In genomic region chr1:189727346-189727883, GRCm38 (mm10) we compare ENCODE assay signal across 7 mouse cellular contexts. TPM values are rescaled to one million over a fixed set of nuclear protein-coding genes. Genes with fewer than 3 reads are reported as not detected.
A peak's percentile ranks its signal among the peaks of the same experiment; 100 is the strongest.
DNase-seq lines count a peak whose midpoint lies in the region; ATAC-seq and TF ChIP-seq lines count a peak whose summit lies in the region.

No protein-coding gene starts in this region.

- H3K27ac ChIP-seq in embryonic facial prominence, embryonic 14.5 days (replicated peaks; ENCODE audit: low read depth, low read length), result peak overlapping the region; percentile 97
- peak overlapping the region; percentile 98 for H3K27ac ChIP-seq in heart, embryonic 15.5 days
- H3K27ac ChIP-seq in stomach, postnatal 0 days (replicated peaks), result peak overlapping the region; percentile 98

- H3K9me3 ChIP-seq in embryonic facial prominence, embryonic 14.5 days (ENCODE audit: control insufficient read depth, low read length), result no peaks in the 10 kb centered on the region
- no peaks in the 10 kb centered on the region for H3K9me3 ChIP-seq in heart, embryonic 15.5 days (replicated peaks)
- no peaks in the 10 kb centered on the region for H3K9me3 ChIP-seq in stomach, postnatal 0 days (ENCODE audit: control insufficient read depth, low read length)

- intact Hi-C loops in left cerebral cortex, postnatal 25 days (cut with DNase I), result no loop called here

- H3K4me1 ChIP-seq in embryonic facial prominence, embryonic 14.5 days (ENCODE audit: control insufficient read depth, insufficient read depth, low read length), result peaks cover 47% of the 10 kb centered on the region
- peaks cover 39% of the 10 kb centered on the region for H3K4me1 ChIP-seq in heart, embryonic 15.5 days (replicated peaks)
- 0 out of 2 replicates have a peak, but pooled peaks cover 2% of the 10 kb centered on the region for H3K4me1 ChIP-seq in stomach, postnatal 0 days (replicated peaks; ENCODE audit: control insufficient read depth, insufficient read depth)

- H3K4me2 ChIP-seq in embryonic facial prominence, embryonic 14.5 days (ENCODE audit: low read depth, low read length), result peak overlapping the region; percentile 71
- H3K4me2 ChIP-seq in heart, embryonic 15.5 days, result peak overlapping the region; percentile 88
- peak overlapping the region; percentile 93 for H3K4me2 ChIP-seq in stomach, postnatal 0 days (replicated peaks; ENCODE audit: low read depth)

- DNase-seq in adrenal gland, postnatal 10 days, result peak; percentile 78
- DNase-seq in embryonic facial prominence, embryonic 14.5 days (ENCODE audit: low spot score), result peak; percentile 94
- DNase-seq in kidney, postnatal 14 days, result peak; percentile 91
- DNase-seq in stomach, postnatal 0 days (ENCODE audit: low spot score), result peak; percentile 93
- no peak for DNase-seq in left cerebral cortex, postnatal 25 days (ENCODE audit: low spot score in 2 of 2)

- H3K4me3 ChIP-seq in embryonic facial prominence, embryonic 14.5 days (ENCODE audit: low read depth, low read length), result peak overlapping the region; percentile 86
- H3K4me3 ChIP-seq in heart, embryonic 15.5 days, result peak overlapping the region; percentile 82
- peak overlapping the region; percentile 83 for H3K4me3 ChIP-seq in stomach, postnatal 0 days (ENCODE audit: low read depth, low read length)

- WGBS in embryonic facial prominence, embryonic 14.5 days, result 1% methylated on average over 22 of the region's 22 CpGs
- 2% methylated on average over 22 of the region's 22 CpGs for WGBS in heart, embryonic 15.5 days
- WGBS in stomach, postnatal 0 days, result 2% methylated on average over 22 of the region's 22 CpGs

- peak; percentile 62 for ATAC-seq in embryonic facial prominence, embryonic 14.5 days (ENCODE audit: low read depth)
- peak; percentile 66 for ATAC-seq in heart, embryonic 15.5 days (replicated peaks; ENCODE audit: insufficient number of reproducible peaks, insufficient read depth, low FRiP score, low read depth)
- ATAC-seq in megakaryocyte-erythroid progenitor cell, adult 5-6 weeks (replicated peaks; ENCODE audit: low FRiP score, low TSS enrichment, poor library complexity, severe bottlenecking), result peak; percentile 18; the same call in 1 of the 2 replicates
- ATAC-seq in stomach, postnatal 0 days (ENCODE audit: low FRiP score, low TSS enrichment), result peak; percentile 83

- TF ChIP-seq CTCF in stomach, postnatal 0 days (IDR thresholded peaks at IDR 0.05; ENCODE audit: low read depth), result no peak

- peak overlapping the region; percentile 90 for H3K9ac ChIP-seq in embryonic facial prominence, embryonic 14.5 days (ENCODE audit: low read depth, low read length)
- peak overlapping the region; percentile 83 for H3K9ac ChIP-seq in heart, embryonic 15.5 days
- H3K9ac ChIP-seq in stomach, postnatal 0 days (ENCODE audit: low read length), result peak overlapping the region; percentile 88

- H3K27me3 ChIP-seq in embryonic facial prominence, embryonic 14.5 days (replicated peaks; ENCODE audit: control insufficient read depth, insufficient read depth, low read length), result no peaks in the 10 kb centered on the region
- no peaks in the 10 kb centered on the region for H3K27me3 ChIP-seq in heart, embryonic 15.5 days
- H3K27me3 ChIP-seq in stomach, postnatal 0 days (ENCODE audit: control insufficient read depth, insufficient read depth, low read length), result no peaks in the 10 kb centered on the region

- TF ChIP-seq EP300 in stomach, postnatal 0 days (optimal IDR thresholded peaks at IDR 0.05), result no peak

- no peaks in the 10 kb centered on the region for H3K36me3 ChIP-seq in embryonic facial prominence, embryonic 14.5 days (ENCODE audit: control insufficient read depth, insufficient read depth, low read length)
- no peaks in the 10 kb centered on the region for H3K36me3 ChIP-seq in heart, embryonic 15.5 days
- no peaks in the 10 kb centered on the region for H3K36me3 ChIP-seq in stomach, postnatal 0 days (ENCODE audit: control insufficient read depth, insufficient read depth, low read length)

RNA-seq across cellular contexts. Expression of gene Ptpn14, which starts 0.7 kb away (rescaled TPM):
- 10 to 100 TPM; 24.1 to 27.7 TPM for total RNA-seq in adrenal gland, postnatal 10 days (2021)
- polyA plus RNA-seq in embryonic facial prominence, embryonic 14.5 days (2014; fragmentation: Nextera tagmentation; extraction: Ambion mirVana), result 12.3 and 12.5 TPM in 2 replicates
- 7.0 and 10.2 TPM in 2 replicates for polyA plus RNA-seq in heart, embryonic 15.5 days (2015; fragmentation: Nextera tagmentation; extraction: Ambion mirVana)
- 9.0 and 16.3 TPM in 2 replicates for total RNA-seq in megakaryocyte-erythroid progenitor cell, adult 5-6 weeks (2014; fragmentation: Nextera tagmentation)
- 5.3 and 7.2 TPM in 2 replicates for total RNA-seq in megakaryocyte-erythroid progenitor cell, adult 5-6 weeks (2017)
- 4.5 and 5.3 TPM in 2 replicates for polyA plus RNA-seq in stomach, postnatal 0 days (2015; fragmentation: Nextera tagmentation; extraction: Ambion mirVana)
- 10 to 100 TPM; 10.6 to 12.7 TPM for total RNA-seq in left cerebral cortex, postnatal 25 days (2021)

RNA-seq across cellular contexts. Expression of gene Cenpf, which starts 39.5 kb away (rescaled TPM):
- total RNA-seq in adrenal gland, postnatal 10 days (2021), result 10 to 100 TPM; 12.0 to 16.0 TPM
- polyA plus RNA-seq in embryonic facial prominence, embryonic 14.5 days (2014; fragmentation: Nextera tagmentation; extraction: Ambion mirVana), result 54.4 and 62.8 TPM in 2 replicates
- 62.2 and 71.2 TPM in 2 replicates for polyA plus RNA-seq in heart, embryonic 15.5 days (2015; fragmentation: Nextera tagmentation; extraction: Ambion mirVana)
- total RNA-seq in megakaryocyte-erythroid progenitor cell, adult 5-6 weeks (2014; fragmentation: Nextera tagmentation), result 29.4 and 51.5 TPM in 2 replicates
- total RNA-seq in megakaryocyte-erythroid progenitor cell, adult 5-6 weeks (2017), result 31.2 and 36.0 TPM in 2 replicates
- polyA plus RNA-seq in stomach, postnatal 0 days (2015; fragmentation: Nextera tagmentation; extraction: Ambion mirVana), result 16.5 and 21.7 TPM in 2 replicates
- under 1 TPM; 0.48 to 0.53 TPM for total RNA-seq in left cerebral cortex, postnatal 25 days (2021)

Comparison
In these comparisons a context has a peak if more than half of its experiments do, and no peak if none do; other contexts are left out.
1. DNase-seq: peak in adrenal gland, postnatal 10 days (single experiment), embryonic facial prominence, embryonic 14.5 days (single experiment), kidney, postnatal 14 days (single experiment) and stomach, postnatal 0 days (single experiment); none in left cerebral cortex, postnatal 25 days (0 of 2).
2. ATAC-seq: peak in every context shown above with its lines; median percentile 83 in stomach, postnatal 0 days; 66 in heart, embryonic 15.5 days; 62 in embryonic facial prominence, embryonic 14.5 days; 18 in megakaryocyte-erythroid progenitor cell, adult 5-6 weeks.
3. RNA of gene Cenpf, which starts 39.5 kb away (total RNA-seq): 29.4 to 51.5 TPM in megakaryocyte-erythroid progenitor cell, adult 5-6 weeks and 12.0 to 16.0 TPM in adrenal gland, postnatal 10 days; 0.48 to 0.53 TPM in left cerebral cortex, postnatal 25 days; every median in the first group is over 4 times any median in the second.
4. Peak in every context shown above with its lines, with median percentiles within 50 percentile points of each other: H3K27ac ChIP-seq, H3K4me2 ChIP-seq, H3K4me3 ChIP-seq and H3K9ac ChIP-seq.